Mouse (Mus musculus): ENCODE results near the gene Tspan31. TPM values are rescaled to one million over a fixed set of nuclear protein-coding genes. Genes with fewer than 3 reads are reported as not detected.

The Tspan31 gene
- polyA plus RNA-seq, 1 experiment from 2014 or later, result 224 TPM

GRCm38 (mm10) chr10:127036273-127036672 lies 33.8 kb downstream of the Tspan31 start:
- Histone ChIP-seq H3K27me3 (ENCODE audit: insufficient read depth, low read length) (peaks cover 7% of the 10 kb centered on the region; the same call in 1 of the 2 replicates), H3K4me1 (ENCODE audit: insufficient read depth) (no peaks in the 10 kb centered on the region), H3K9me3 (ENCODE audit: low read length) (no peaks in the 10 kb centered on the region), H3K36me3 (replicated peaks; ENCODE audit: insufficient read depth, low read length) (no peaks in the 10 kb centered on the region), H3K4me3 (ENCODE audit: low read depth, low read length) (no peak overlapping the region), H3K4me2 (ENCODE audit: low read depth, low read length) (no peak overlapping the region), H3K27ac (ENCODE audit: low read depth) (no peak overlapping the region), H3K9ac (replicated peaks) (no peak overlapping the region)
- ATAC-seq, result peak; percentile 67
- no peak for DNase-seq
- TF ChIP-seq CTCF (IDR thresholded peaks at IDR 0.05; ENCODE audit: low read depth) (no peak), EP300 (IDR thresholded peaks at IDR 0.05; ENCODE audit: low read depth) (no peak)
- 69% methylated on average over 12 of the region's 12 CpGs for WGBS (ENCODE audit: insufficient replicate concordance)

DNA sequence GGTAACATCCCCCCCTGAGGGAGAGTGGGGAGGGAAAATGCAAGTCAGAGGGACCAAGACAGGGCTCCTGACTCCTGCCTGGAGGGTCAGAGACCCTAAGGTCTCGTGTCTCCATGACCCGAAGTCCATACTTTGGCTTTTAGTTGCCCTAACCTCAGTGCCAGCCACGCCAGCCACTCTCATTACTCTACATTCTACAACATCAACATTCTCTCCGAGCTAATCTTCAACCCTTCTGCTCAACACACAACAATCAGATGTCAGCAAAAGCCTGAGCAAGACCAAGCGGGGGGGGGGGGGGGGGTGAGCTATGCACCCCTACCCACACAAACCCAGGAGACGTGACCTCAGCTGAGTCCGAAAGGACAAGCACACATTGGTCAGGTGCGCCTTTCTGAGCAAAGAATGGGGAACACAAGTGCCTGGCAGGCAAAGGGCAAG lies 36.7 kb downstream of the Tspan31 start:
- DNase-seq (no peak), ATAC-seq (no peak)
- Histone ChIP-seq H3K4me1 (ENCODE audit: insufficient read depth) (0 out of 2 replicates have a peak, but pooled peaks cover 4% of the 10 kb centered on the region), H3K9me3 (ENCODE audit: low read length) (no peaks in the 10 kb centered on the region), H3K4me2 (ENCODE audit: low read depth, low read length) (no peak overlapping the region), H3K27ac (ENCODE audit: low read depth) (no peak overlapping the region), H3K36me3 (replicated peaks; ENCODE audit: insufficient read depth, low read length) (0 out of 2 replicates have a peak, but pooled peaks cover 3% of the 10 kb centered on the region), H3K4me3 (ENCODE audit: low read depth, low read length) (no peak overlapping the region), H3K9ac (replicated peaks) (no peak overlapping the region), H3K27me3 (ENCODE audit: insufficient read depth, low read length) (no peaks in the 10 kb centered on the region)
- 65% methylated on average over 7 of the region's 8 CpGs for WGBS (ENCODE audit: insufficient replicate concordance)
- TF ChIP-seq EP300 (IDR thresholded peaks at IDR 0.05; ENCODE audit: low read depth) (no peak), CTCF (IDR thresholded peaks at IDR 0.05; ENCODE audit: low read depth) (no peak)

GRCm38 (mm10) chr10:127030336-127031296 lies 39.4 kb downstream of the Tspan31 start, which contains the start of gene Tsfm:
Gene Tsfm (minus strand): TSS chr10:127030840.
- H3K9ac ChIP-seq (replicated peaks), result peak within 1 kb of the TSS; percentile 73
- no peaks in the 10 kb centered on the region for H3K9me3 ChIP-seq (ENCODE audit: low read length)
- ATAC-seq (peak; percentile 92), DNase-seq (peak; percentile 94)
- 0 out of 2 replicates have a peak, but pooled peaks cover 4% of the 10 kb centered on the region for H3K4me1 ChIP-seq (ENCODE audit: insufficient read depth)
- peak within 1 kb of the TSS; percentile 30; the same call in 1 of the 2 replicates for H3K27ac ChIP-seq (ENCODE audit: low read depth)
- no peak for TF ChIP-seq EP300 (IDR thresholded peaks at IDR 0.05; ENCODE audit: low read depth)
- TF ChIP-seq CTCF (IDR thresholded peaks at IDR 0.05; ENCODE audit: low read depth), result peak; percentile 99
- H3K4me2 ChIP-seq (ENCODE audit: low read depth, low read length), result peak within 1 kb of the TSS; percentile 85
- H3K4me3 ChIP-seq (ENCODE audit: low read depth, low read length), result peak within 1 kb of the TSS; percentile 72
- WGBS (ENCODE audit: insufficient replicate concordance), result 5% methylated on average over 56 of the region's 56 CpGs
- H3K27me3 ChIP-seq (ENCODE audit: insufficient read depth, low read length), result no peaks in the 10 kb centered on the region
- peaks cover 14% of the 10 kb centered on the region; the same call in 1 of the 2 replicates for H3K36me3 ChIP-seq (replicated peaks; ENCODE audit: insufficient read depth, low read length)

- Histone ChIP-seq H3K27ac (ENCODE audit: low read depth) (no peak overlapping the region), H3K27me3 (ENCODE audit: insufficient read depth, low read length) (no peaks in the 10 kb centered on the region; the same call in 1 of the 2 replicates), H3K9me3 (ENCODE audit: low read length) (no peaks in the 10 kb centered on the region), H3K36me3 (replicated peaks; ENCODE audit: insufficient read depth, low read length) (peaks cover 11% of the 10 kb centered on the region), H3K4me1 (ENCODE audit: insufficient read depth) (no peaks in the 10 kb centered on the region), H3K4me2 (ENCODE audit: low read depth, low read length) (no peak overlapping the region), H3K4me3 (ENCODE audit: low read depth, low read length) (no peak overlapping the region), H3K9ac (replicated peaks) (no peak overlapping the region)
- TF ChIP-seq EP300 (IDR thresholded peaks at IDR 0.05; ENCODE audit: low read depth), result no peak
- TF ChIP-seq CTCF (IDR thresholded peaks at IDR 0.05; ENCODE audit: low read depth), result no peak
- DNase-seq, result no peak
- no peak for ATAC-seq
- WGBS (ENCODE audit: insufficient replicate concordance), result 82% methylated on average over 16 of the region's 16 CpGs
Measured at GRCm38 (mm10) chr10:127018422-127018821, 51.6 kb downstream of the Tspan31 start.

Other genes with a start within 250 kb of the Tspan31 start
- gene Atp23, start 168.9 kb downstream of the Tspan31 start, polyA plus RNA-seq (2015; fragmentation: Nextera tagmentation; extraction: Ambion mirVana), result 5.8 and 7.1 TPM in 2 replicates
- gene Ctdsp2, start 91.5 kb downstream of the Tspan31 start, polyA plus RNA-seq (2015; fragmentation: Nextera tagmentation; extraction: Ambion mirVana), result 10.7 and 11.4 TPM in 2 replicates
- gene Avil, start 69.6 kb downstream of the Tspan31 start, polyA plus RNA-seq (2015; fragmentation: Nextera tagmentation; extraction: Ambion mirVana), result 0.04 TPM in 1 of 2 replicates, not detected in the other
- gene Tsfm, start 39.4 kb downstream of the Tspan31 start, polyA plus RNA-seq (2015; fragmentation: Nextera tagmentation; extraction: Ambion mirVana), result 37.7 and 38.4 TPM in 2 replicates
- gene Mettl1, start 28.9 kb downstream of the Tspan31 start, polyA plus RNA-seq (2015; fragmentation: Nextera tagmentation; extraction: Ambion mirVana), result 14.9 and 15.0 TPM in 2 replicates
- 0.05 and 0.07 TPM in 2 replicates for gene Eef1akmt3, start 28.8 kb downstream of the Tspan31 start, polyA plus RNA-seq (2015; fragmentation: Nextera tagmentation; extraction: Ambion mirVana)
- gene Cyp27b1, start 22.0 kb downstream of the Tspan31 start, polyA plus RNA-seq (2015; fragmentation: Nextera tagmentation; extraction: Ambion mirVana), result not detected in 2 replicates
- gene March9, start 10.1 kb downstream of the Tspan31 start, polyA plus RNA-seq (2015; fragmentation: Nextera tagmentation; extraction: Ambion mirVana), result 0.04 and 0.06 TPM in 2 replicates
- 209 and 225 TPM in 2 replicates for gene Cdk4, start 6.7 kb downstream of the Tspan31 start, polyA plus RNA-seq (2015; fragmentation: Nextera tagmentation; extraction: Ambion mirVana)
- 0.33 and 0.88 TPM in 2 replicates for gene Agap2, start 5.0 kb upstream of the Tspan31 start, polyA plus RNA-seq (2015; fragmentation: Nextera tagmentation; extraction: Ambion mirVana)
- 78.8 and 81.4 TPM in 2 replicates for gene Os9, start 50.9 kb upstream of the Tspan31 start, polyA plus RNA-seq (2015; fragmentation: Nextera tagmentation; extraction: Ambion mirVana)
- gene B4galnt1, start 95.0 kb upstream of the Tspan31 start, polyA plus RNA-seq (2015; fragmentation: Nextera tagmentation; extraction: Ambion mirVana), result 27.2 and 32.2 TPM in 2 replicates
- 2.0 TPM in 2 replicates for gene Slc26a10, start 110.4 kb upstream of the Tspan31 start, polyA plus RNA-seq (2015; fragmentation: Nextera tagmentation; extraction: Ambion mirVana)
- gene Arhgef25, start 119.8 kb upstream of the Tspan31 start, polyA plus RNA-seq (2015; fragmentation: Nextera tagmentation; extraction: Ambion mirVana), result 1.9 and 2.6 TPM in 2 replicates
- gene Dtx3, start 125.5 kb upstream of the Tspan31 start, polyA plus RNA-seq (2015; fragmentation: Nextera tagmentation; extraction: Ambion mirVana), result 8.8 and 8.9 TPM in 2 replicates
- gene Pip4k2c, start 141.3 kb upstream of the Tspan31 start, polyA plus RNA-seq (2015; fragmentation: Nextera tagmentation; extraction: Ambion mirVana), result 14.7 and 17.7 TPM in 2 replicates
- 0.06 TPM in 2 replicates for gene Kif5a, start 193.1 kb upstream of the Tspan31 start, polyA plus RNA-seq (2015; fragmentation: Nextera tagmentation; extraction: Ambion mirVana)
- 65.3 and 67.4 TPM in 2 replicates for gene Dctn2, start 196.1 kb upstream of the Tspan31 start, polyA plus RNA-seq (2015; fragmentation: Nextera tagmentation; extraction: Ambion mirVana)
- gene Mbd6, start 218.8 kb upstream of the Tspan31 start, polyA plus RNA-seq (2015; fragmentation: Nextera tagmentation; extraction: Ambion mirVana), result 5.3 and 5.7 TPM in 2 replicates
- gene Mars, start 241.5 kb upstream of the Tspan31 start, polyA plus RNA-seq (2015; fragmentation: Nextera tagmentation; extraction: Ambion mirVana), result 51.3 and 62.3 TPM in 2 replicates

Data from liver, postnatal 0 days (tissue).